Mouse (Mus musculus) forebrain, embryonic 11.5 days (tissue): ENCODE data around the gene Mpzl2. TPM values are rescaled to one million over a fixed set of nuclear protein-coding genes. Genes with fewer than 3 reads are reported as not detected.
"Not testable (repeated sequence)": the region's sequence is repeated elsewhere in the genome, so short reads cannot be mapped to it uniquely, and the experiment has no call there.

Experiments
- ATAC-seq: fragments of 200-750 bp; cut with Nextera tagmentation; replicated peaks from 2 replicates; pipeline ENCODE4 v1.8.0; 2017; ENCODE audit warnings: moderate TSS enrichment; ENCODE audit not compliant: low FRiP score
- DNase-seq: peaks from one replicate; pipeline ENCODE4 v3.0.0-alpha.2; 2017; ENCODE audit warnings: low spot score
- H3K27ac ChIP-seq: fragments of 300-500 bp; sonication (generic); 2 replicates; pipeline ENCODE4 v1.5.1; 2014; ENCODE audit warnings: low read depth, low read length
- H3K27me3 ChIP-seq: fragments of 300-500 bp; sonication (generic); 2 replicates; pipeline ENCODE4 v1.6.1; 2014; ENCODE audit warnings: mild to moderate bottlenecking, low read length, mixed read lengths; ENCODE audit not compliant: control insufficient read depth, insufficient read depth
- H3K36me3 ChIP-seq: fragments of 300-500 bp; sonication (generic); 2 replicates; pipeline ENCODE4 v1.6.1; 2014; ENCODE audit warnings: mild to moderate bottlenecking, low read length, moderate library complexity, mixed read lengths; ENCODE audit not compliant: control insufficient read depth, insufficient read depth
- H3K4me1 ChIP-seq: fragments of 300-500 bp; sonication (generic); replicated peaks from 2 replicates; pipeline ENCODE4 v1.6.1; 2014; ENCODE audit warnings: low read length, mixed read lengths; ENCODE audit not compliant: control insufficient read depth, insufficient read depth
- H3K4me2 ChIP-seq: fragments of 300-500 bp; sonication (generic); 2 replicates; pipeline ENCODE4 v1.6.1; 2014; ENCODE audit warnings: low read depth, mild to moderate bottlenecking, low read length, moderate library complexity, mixed read lengths; ENCODE audit not compliant: severe bottlenecking
- H3K4me3 ChIP-seq: fragments of 300-500 bp; sonication (generic); 2 replicates; pipeline ENCODE4 v1.5.1; 2014; ENCODE audit warnings: low read depth, low read length
- H3K9ac ChIP-seq: fragments of 300-500 bp; sonication (generic); 2 replicates; pipeline ENCODE4 v1.6.1; 2014; ENCODE audit warnings: low read length
- H3K9me3 ChIP-seq: fragments of 300-500 bp; sonication (generic); 2 replicates; pipeline ENCODE4 v1.6.1; 2016; ENCODE audit warnings: low read length, mixed read lengths; ENCODE audit not compliant: control insufficient read depth
- WGBS: fragments of 180-500 bp; shearing (Covaris S2); extraction: QIAGEN DNeasy Blood & Tissue Kit; methylation state at CpG from one replicate; pipeline ENCODE4 v1.1.7; 2014; 5-methylcytosine and 5-hydroxymethylcytosine counted together
- polyA plus RNA-seq: library from polyadenylated mRNA; unstranded; fragments of >200 nt; fragmentation: Nextera tagmentation; extraction: Ambion mirVana; gene quantifications from 2 replicates; pipeline ENCODE4 v1.2.1, GENCODE M21; 2014

Mpzl2 gene
- polyA plus RNA-seq, 1 experiment from 2014 or later, result 1.8 TPM

GRCm38 (mm10) chr9:45022800-45023199, 16.8 kb upstream of the Mpzl2 start:
- no peak overlapping the region for H3K9ac ChIP-seq
- ATAC-seq, result no peak
- no peaks in the 10 kb centered on the region for H3K4me1 ChIP-seq
- DNase-seq, result peak; percentile 65
- H3K4me3 ChIP-seq, result no peak overlapping the region
- WGBS, result 8% methylated on average over 3 of the region's 3 CpGs
- no peaks in the 10 kb centered on the region for H3K9me3 ChIP-seq
- H3K27ac ChIP-seq, result no peak overlapping the region
- H3K4me2 ChIP-seq, result no peak overlapping the region
- no peaks in the 10 kb centered on the region for H3K36me3 ChIP-seq
- no peaks in the 10 kb centered on the region for H3K27me3 ChIP-seq

- ATAC-seq, result no peak
- Histone ChIP-seq H3K4me1 (no peaks in the 10 kb centered on the region), H3K4me2 (no peak overlapping the region), H3K4me3 (no peak overlapping the region), H3K9ac (no peak overlapping the region), H3K27ac (no peak overlapping the region), H3K9me3 (no peaks in the 10 kb centered on the region), H3K27me3 (no peaks in the 10 kb centered on the region), H3K36me3 (no peaks in the 10 kb centered on the region)
- DNase-seq, result no peak
- 67% methylated on average over 3 of the region's 3 CpGs for WGBS
These were observed 16.0 kb upstream of the Mpzl2 start for GRCm38 (mm10) chr9:45023638-45024037.

GRCm38 (mm10) chr9:45024187-45024586, 15.4 kb upstream of the Mpzl2 start:
- DNase-seq (peak; percentile 32), ATAC-seq (no peak)
- no peak overlapping the region for H3K9ac ChIP-seq
- no peak overlapping the region for H3K27ac ChIP-seq
- H3K9me3 ChIP-seq, result no peaks in the 10 kb centered on the region
- H3K4me1 ChIP-seq, result no peaks in the 10 kb centered on the region
- H3K36me3 ChIP-seq, result no peaks in the 10 kb centered on the region
- no peaks in the 10 kb centered on the region for H3K27me3 ChIP-seq
- 86% methylated on average over 2 of the region's 2 CpGs for WGBS
- H3K4me2 ChIP-seq, result no peak overlapping the region
- no peak overlapping the region for H3K4me3 ChIP-seq

- no peak overlapping the region for H3K9ac ChIP-seq
- H3K4me3 ChIP-seq, result no peak overlapping the region
- H3K9me3 ChIP-seq, result no peaks in the 10 kb centered on the region
- WGBS, result 76% methylated on average over 8 of the region's 8 CpGs
- no peaks in the 10 kb centered on the region for H3K4me1 ChIP-seq
- no peaks in the 10 kb centered on the region for H3K36me3 ChIP-seq
- DNase-seq, result no peak
- ATAC-seq, result no peak
- no peak overlapping the region for H3K4me2 ChIP-seq
- H3K27ac ChIP-seq, result no peak overlapping the region
- no peaks in the 10 kb centered on the region for H3K27me3 ChIP-seq
These were observed 12.2 kb upstream of the Mpzl2 start for GRCm38 (mm10) chr9:45027376-45027775.

GRCm38 (mm10) chr9:45030341-45030740, 9.3 kb upstream of the Mpzl2 start:
- H3K27ac ChIP-seq, result no peak overlapping the region
- H3K4me3 ChIP-seq, result no peak overlapping the region
- 73% methylated on average over 6 of the region's 6 CpGs for WGBS
- DNase-seq, result no peak
- H3K9me3 ChIP-seq, result no peaks in the 10 kb centered on the region
- H3K4me1 ChIP-seq, result no peaks in the 10 kb centered on the region
- H3K36me3 ChIP-seq, result no peaks in the 10 kb centered on the region
- ATAC-seq, result no peak
- H3K27me3 ChIP-seq, result no peaks in the 10 kb centered on the region
- no peak overlapping the region for H3K9ac ChIP-seq
- no peak overlapping the region for H3K4me2 ChIP-seq

GRCm38 (mm10) chr9:45032261-45032660, 7.3 kb upstream of the Mpzl2 start:
- WGBS, result 83% methylated on average over 2 of the region's 2 CpGs
- no peaks in the 10 kb centered on the region for H3K4me1 ChIP-seq
- H3K4me2 ChIP-seq, result no peak overlapping the region
- no peaks in the 10 kb centered on the region for H3K9me3 ChIP-seq
- DNase-seq (no peak), ATAC-seq (no peak)
- H3K4me3 ChIP-seq, result no peak overlapping the region
- H3K9ac ChIP-seq, result no peak overlapping the region
- no peak overlapping the region for H3K27ac ChIP-seq
- H3K27me3 ChIP-seq, result no peaks in the 10 kb centered on the region
- no peaks in the 10 kb centered on the region for H3K36me3 ChIP-seq

- no peak for ATAC-seq
- 76% methylated on average over 3 of the region's 3 CpGs for WGBS
- no peak overlapping the region for H3K27ac ChIP-seq
- H3K9me3 ChIP-seq, result no peaks in the 10 kb centered on the region
- no peaks in the 10 kb centered on the region for H3K4me1 ChIP-seq
- no peak overlapping the region for H3K4me3 ChIP-seq
- DNase-seq, result no peak
- H3K4me2 ChIP-seq, result no peak overlapping the region
- no peak overlapping the region for H3K9ac ChIP-seq
- no peaks in the 10 kb centered on the region for H3K36me3 ChIP-seq
- no peaks in the 10 kb centered on the region for H3K27me3 ChIP-seq
These were observed 5.1 kb upstream of the Mpzl2 start for GRCm38 (mm10) chr9:45034526-45034925.

- not testable (repeated sequence) for H3K4me3 ChIP-seq, H3K27ac ChIP-seq, H3K36me3 ChIP-seq, H3K9ac ChIP-seq, H3K9me3 ChIP-seq, ATAC-seq, H3K4me1 ChIP-seq, H3K4me2 ChIP-seq, DNase-seq
- 80% methylated on average over 1 of the region's 1 CpGs for WGBS
- peaks cover 29% of the 10 kb centered on the region for H3K27me3 ChIP-seq
These were observed 1.8 kb upstream of the Mpzl2 start for GRCm38 (mm10) chr9:45037803-45038202.

- no peak for DNase-seq
- Histone ChIP-seq H3K9ac (no peak overlapping the region), H3K27ac (no peak overlapping the region), H3K9me3 (no peaks in the 10 kb centered on the region), H3K4me1 (no peaks in the 10 kb centered on the region), H3K36me3 (no peaks in the 10 kb centered on the region), H3K4me2 (no peak overlapping the region), H3K27me3 (peaks cover 37% of the 10 kb centered on the region), H3K4me3 (no peak overlapping the region)
- WGBS, result 17% methylated on average over 14 of the region's 14 CpGs
- ATAC-seq, result no peak
These were observed 657 bp downstream of the Mpzl2 start for GRCm38 (mm10) chr9:45040066-45040845.
